Mouse (Mus musculus): Measurements from ENCODE around the gene Rgs7.
A peak's percentile ranks its signal among the peaks of the same experiment; 100 is the strongest.

Rgs7 gene

DNA sequence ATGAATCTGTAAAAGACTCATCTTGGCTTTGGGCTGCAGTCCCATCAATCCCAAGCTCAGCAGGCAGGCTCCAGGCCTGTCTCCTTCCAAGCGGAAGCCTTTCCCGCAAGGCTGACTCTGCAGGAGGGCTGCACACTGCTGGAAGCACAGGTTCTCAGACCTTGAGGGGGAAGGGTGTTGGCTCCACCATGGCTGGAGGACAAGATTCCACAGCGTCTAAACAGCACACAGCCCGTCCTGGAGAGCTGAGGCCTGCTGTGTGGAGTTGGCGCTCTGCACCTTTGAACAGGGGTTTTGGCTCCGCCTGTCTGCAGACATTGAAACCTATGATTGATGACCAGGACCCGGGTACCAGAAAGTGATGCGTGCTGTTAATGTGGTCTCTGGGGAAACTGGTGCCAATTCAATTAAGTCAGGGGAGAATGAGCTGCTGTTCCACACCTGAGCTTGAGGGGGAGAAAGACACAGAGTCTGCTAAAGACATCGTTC is 463.5 kb downstream of the Rgs7 start:
- no peak for DNase-seq (ENCODE audit: low read depth, low spot score)

DNA sequence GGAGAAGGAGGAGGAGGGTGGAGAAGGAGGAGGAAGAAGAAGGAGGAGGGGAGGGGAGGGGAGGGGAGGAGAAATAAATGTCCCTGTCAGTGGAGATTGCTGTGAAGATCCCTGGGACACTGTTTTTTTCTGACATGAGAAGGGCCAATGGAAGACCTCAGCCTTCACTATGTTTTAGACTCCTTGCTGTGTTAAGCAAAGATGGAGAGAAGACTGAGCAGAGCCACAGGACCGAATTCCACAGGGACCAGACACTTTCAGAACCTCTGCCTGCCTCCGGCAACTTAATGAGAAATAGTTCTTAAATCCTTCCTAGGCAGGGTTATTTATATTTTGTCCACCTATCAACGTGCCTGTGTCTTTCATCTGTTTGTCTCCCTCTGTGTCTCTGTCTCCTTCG is 464.0 kb downstream of the Rgs7 start:
- no peak for DNase-seq (ENCODE audit: low read depth, low spot score)

DNA sequence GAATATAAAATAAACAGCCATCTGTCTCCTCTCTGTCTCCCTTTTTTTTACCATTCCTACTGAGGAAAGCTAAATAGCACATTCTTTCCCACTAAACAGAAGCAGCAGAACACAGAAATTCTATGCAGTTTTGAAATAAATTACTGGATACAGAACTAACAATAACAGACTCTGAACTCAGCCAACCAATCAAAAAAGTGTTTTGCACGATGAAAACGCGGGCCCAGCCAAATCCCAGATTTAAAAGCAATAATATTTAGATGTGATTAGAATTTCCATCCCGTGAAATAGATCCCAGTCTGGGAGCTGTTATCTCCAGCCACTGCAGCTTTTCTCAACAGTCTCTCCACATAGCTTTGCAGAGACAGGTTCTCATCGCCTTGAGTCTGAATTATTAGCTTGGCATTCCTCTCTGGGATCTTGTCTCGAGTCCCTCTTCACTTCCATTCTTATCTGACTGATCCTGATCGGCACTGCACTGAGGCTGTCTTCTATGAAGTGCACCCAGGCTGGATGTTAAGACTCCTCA is 466.5 kb downstream of the Rgs7 start:
- peak; percentile 21 for DNase-seq (ENCODE audit: low read depth, low spot score)

- no peak for DNase-seq (ENCODE audit: low read depth, low spot score)
Observed at GRCm38 (mm10) chr1:175024136-175024535, 468.2 kb downstream of the Rgs7 start.

All from telencephalon, adult 2 months (tissue).